Mouse (Mus musculus) midbrain, embryonic 14.5 days (tissue): ENCODE results near the gene Cdca8. TPM values are rescaled to one million over a fixed set of nuclear protein-coding genes. Genes with fewer than 3 reads are reported as not detected.
A peak's percentile ranks its signal among the peaks of the same experiment; 100 is the strongest.

Experiments
- ATAC-seq: fragments of 200-750 bp; cut with Nextera tagmentation; 2 replicates; pipeline ENCODE4 v1.8.0; 2017; ENCODE audit warnings: moderate number of reproducible peaks, moderate library complexity; ENCODE audit not compliant: low FRiP score, low TSS enrichment
- DNase-seq: peaks from one replicate; pipeline ENCODE4 v3.0.0-alpha.2; 2015
- H3K27ac ChIP-seq: fragments of 300-500 bp; sonication (generic); replicated peaks from 2 replicates; pipeline ENCODE4 v1.5.1; 2014; ENCODE audit warnings: mild to moderate bottlenecking, low read depth, low read length, moderate library complexity
- H3K27me3 ChIP-seq: fragments of 300-500 bp; sonication (generic); 2 replicates; pipeline ENCODE4 v1.6.1; 2014; ENCODE audit warnings: low read length, control low read depth, mixed read lengths; ENCODE audit not compliant: control insufficient read depth, insufficient read depth
- H3K36me3 ChIP-seq: fragments of 300-500 bp; sonication (generic); 2 replicates; pipeline ENCODE4 v1.6.1; 2014; ENCODE audit warnings: low read length, control low read depth; ENCODE audit not compliant: control insufficient read depth, insufficient read depth
- H3K4me1 ChIP-seq: fragments of 300-500 bp; sonication (generic); 2 replicates; pipeline ENCODE4 v1.6.1; 2014; ENCODE audit warnings: mild to moderate bottlenecking, antibody characterized with exemption, low read length, control low read depth; ENCODE audit not compliant: control insufficient read depth, insufficient read depth
- H3K4me2 ChIP-seq: fragments of 300-500 bp; sonication (generic); 2 replicates; pipeline ENCODE4 v1.6.1; 2014; ENCODE audit warnings: mild to moderate bottlenecking, low read length, moderate library complexity
- H3K4me3 ChIP-seq: fragments of 300-500 bp; sonication (generic); replicated peaks from 2 replicates; pipeline ENCODE4 v1.5.1; 2014; ENCODE audit warnings: low read depth, low read length
- H3K9ac ChIP-seq: fragments of 300-500 bp; sonication (generic); replicated peaks from 2 replicates; pipeline ENCODE4 v1.6.1; 2014; ENCODE audit warnings: mild to moderate bottlenecking, low read length, moderate library complexity
- H3K9me3 ChIP-seq: fragments of 300-500 bp; sonication (generic); 2 replicates; pipeline ENCODE4 v1.6.1; 2016; ENCODE audit warnings: low read length, control low read depth, mixed read lengths; ENCODE audit not compliant: control insufficient read depth
- WGBS: fragments of 180-500 bp; shearing (Covaris S2); extraction: QIAGEN DNeasy Blood & Tissue Kit; methylation state at CpG from one replicate; pipeline ENCODE4 v1.1.7; 2014; 5-methylcytosine and 5-hydroxymethylcytosine counted together
- polyA plus RNA-seq: library from polyadenylated mRNA; unstranded; fragments of >200 nt; fragmentation: Nextera tagmentation; extraction: Ambion mirVana; gene quantifications from 2 replicates; pipeline ENCODE4 v1.2.1, GENCODE M21; 2014

Cdca8 gene
- polyA plus RNA-seq, 1 experiment from 2014 or later: 34.7 TPM

DNA sequence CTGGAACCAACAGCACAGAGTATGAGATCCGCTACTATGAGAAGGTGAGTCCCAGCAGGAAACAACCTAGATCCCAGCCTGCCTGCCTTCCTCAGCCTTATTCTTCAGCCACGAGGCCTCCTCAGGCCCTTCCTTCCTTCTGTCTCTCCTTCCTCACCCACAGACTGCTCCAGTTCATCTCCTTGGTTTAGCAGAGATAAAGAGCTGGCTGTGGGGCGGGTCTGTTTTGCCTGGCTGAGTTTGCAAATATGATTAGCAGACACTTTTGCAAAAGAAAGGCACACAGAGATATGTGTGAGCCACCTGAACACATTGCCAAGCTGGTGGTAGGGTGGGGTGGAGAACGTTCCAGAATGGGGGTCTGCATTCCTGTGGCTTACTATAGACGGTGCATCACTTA lies 39.2 kb downstream of the Cdca8 start:
- Histone ChIP-seq H3K27ac (no peak overlapping the region), H3K27me3 (peaks cover 13% of the 10 kb centered on the region), H3K9me3 (no peaks in the 10 kb centered on the region), H3K4me3 (no peak overlapping the region), H3K4me2 (no peak overlapping the region), H3K9ac (no peak overlapping the region), H3K4me1 (peaks cover 22% of the 10 kb centered on the region), H3K36me3 (no peaks in the 10 kb centered on the region)
- DNase-seq (no peak), ATAC-seq (no peak)
- WGBS: 57% methylated on average over 5 of the region's 5 CpGs

DNA sequence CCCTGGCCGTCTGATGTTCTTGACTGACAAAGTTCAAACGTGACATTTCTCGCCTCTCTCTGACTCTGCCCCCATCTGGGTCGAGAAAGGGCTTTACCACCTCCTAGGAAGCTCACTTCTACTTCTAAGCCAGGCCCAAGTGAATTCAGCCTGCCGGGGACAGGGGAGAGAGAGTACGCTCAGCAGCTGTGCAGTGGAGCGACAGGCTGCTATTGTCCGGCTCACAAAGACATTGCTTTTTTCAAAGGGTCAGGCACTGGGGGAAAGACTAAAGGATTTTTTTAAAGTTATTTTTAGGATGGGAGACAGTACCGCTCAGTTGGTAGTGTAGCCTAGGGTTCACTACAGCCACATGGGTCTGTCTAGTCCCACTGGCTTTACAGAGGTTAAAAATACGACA lies 40.7 kb downstream of the Cdca8 start:
- no peak for ATAC-seq
- no peak overlapping the region for H3K4me3 ChIP-seq
- 5% methylated on average over 10 of the region's 10 CpGs for WGBS
- DNase-seq: peak; percentile 47
- H3K27ac ChIP-seq: 0 out of 2 replicates have a peak overlapping the region, but pooled peaks have one; percentile 32
- H3K27me3 ChIP-seq: peaks cover 19% of the 10 kb centered on the region
- no peaks in the 10 kb centered on the region for H3K9me3 ChIP-seq
- no peak overlapping the region for H3K4me2 ChIP-seq
- no peak overlapping the region; the same call in 1 of the 2 replicates for H3K9ac ChIP-seq
- peaks cover 27% of the 10 kb centered on the region for H3K4me1 ChIP-seq
- H3K36me3 ChIP-seq: no peaks in the 10 kb centered on the region

DNA sequence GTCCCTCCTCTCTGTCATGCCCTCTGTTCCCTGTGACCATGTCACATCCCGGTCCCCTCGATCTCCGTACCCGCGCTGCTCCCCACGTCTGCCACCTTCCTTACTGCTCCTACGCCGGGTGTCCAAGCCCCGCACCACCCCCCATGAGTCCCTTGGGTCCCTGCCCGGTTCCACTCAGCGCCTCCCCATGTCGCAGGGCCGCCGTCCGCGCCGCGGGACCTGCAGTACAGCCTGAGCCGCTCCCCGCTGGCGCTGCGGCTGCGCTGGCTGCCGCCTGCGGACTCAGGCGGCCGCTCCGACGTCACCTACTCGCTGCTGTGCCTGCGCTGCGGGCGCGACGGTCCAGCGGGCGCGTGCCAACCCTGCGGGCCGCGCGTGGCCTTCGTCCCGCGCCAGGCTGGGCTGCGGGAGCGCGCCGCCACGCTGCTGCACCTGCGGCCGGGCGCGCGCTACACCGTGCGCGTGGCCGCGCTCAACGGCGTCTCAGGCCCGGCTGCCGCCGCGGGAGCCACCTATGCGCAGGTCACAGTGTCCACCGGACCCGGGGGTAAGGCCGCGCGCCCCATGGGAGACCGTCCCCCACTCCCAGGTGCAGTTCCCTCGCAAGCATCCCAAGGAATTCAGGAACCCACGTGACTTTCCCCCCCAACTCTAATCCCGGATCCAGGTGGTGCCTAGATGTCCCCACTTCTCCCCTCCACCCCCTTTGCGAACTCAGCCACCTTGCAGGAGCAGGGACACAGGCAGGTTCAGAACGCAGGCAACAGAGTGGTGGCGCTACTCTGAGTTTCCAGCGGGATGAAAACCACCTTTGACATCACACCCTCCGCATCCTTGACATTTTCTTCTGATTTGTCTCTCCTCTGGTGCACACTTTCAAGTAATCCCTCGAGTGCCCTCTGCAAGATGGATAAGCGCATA lies 44.3 kb downstream of the Cdca8 start:
- peak; percentile 80 for ATAC-seq

DNA sequence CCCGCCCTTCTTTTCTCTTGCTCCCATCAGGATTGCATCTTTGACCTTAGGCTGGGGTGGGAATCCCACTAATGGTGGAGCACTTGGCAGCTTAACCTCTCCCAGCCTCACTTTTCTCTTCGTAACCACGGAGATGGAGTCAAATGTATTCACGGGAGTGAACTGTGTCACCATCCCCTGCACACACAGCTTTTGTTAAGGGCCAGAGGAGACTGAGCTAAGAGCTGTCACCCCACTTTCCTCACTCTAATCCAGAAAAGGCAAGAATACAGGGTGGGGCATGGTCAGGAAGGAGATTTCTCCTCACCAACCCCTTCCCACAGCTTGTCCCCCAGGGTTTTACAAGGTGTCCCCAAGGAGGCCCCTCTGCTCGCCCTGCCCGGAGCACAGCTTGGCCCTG lies 45.3 kb downstream of the Cdca8 start:
- 18% methylated on average over 6 of the region's 6 CpGs for WGBS
- H3K36me3 ChIP-seq: no peaks in the 10 kb centered on the region
- no peak overlapping the region for H3K27ac ChIP-seq
- no peaks in the 10 kb centered on the region for H3K9me3 ChIP-seq
- ATAC-seq (no peak; the same call in 1 of the 2 replicates), DNase-seq (no peak)
- peak overlapping the region; percentile 45; the same call in 1 of the 2 replicates for H3K4me3 ChIP-seq
- no peak overlapping the region for H3K9ac ChIP-seq
- H3K4me1 ChIP-seq: peaks cover 15% of the 10 kb centered on the region
- peak overlapping the region; percentile 78 for H3K4me2 ChIP-seq
- H3K27me3 ChIP-seq: peaks cover 19% of the 10 kb centered on the region

More for the DNA sequence above, 44.3 kb downstream of the Cdca8 start:
- peak; percentile 86 for DNase-seq
- H3K27ac ChIP-seq: peak overlapping the region; percentile 13; the same call in 1 of the 2 replicates
- H3K36me3 ChIP-seq: no peaks in the 10 kb centered on the region
- peak overlapping the region; percentile 68 for H3K9ac ChIP-seq
- H3K27me3 ChIP-seq: peaks cover 19% of the 10 kb centered on the region
- H3K4me3 ChIP-seq: peak overlapping the region; percentile 45
- no peaks in the 10 kb centered on the region for H3K9me3 ChIP-seq
- peak overlapping the region; percentile 78 for H3K4me2 ChIP-seq
- WGBS: 1% methylated on average over 83 of the region's 83 CpGs
- H3K4me1 ChIP-seq: peaks cover 21% of the 10 kb centered on the region

DNA sequence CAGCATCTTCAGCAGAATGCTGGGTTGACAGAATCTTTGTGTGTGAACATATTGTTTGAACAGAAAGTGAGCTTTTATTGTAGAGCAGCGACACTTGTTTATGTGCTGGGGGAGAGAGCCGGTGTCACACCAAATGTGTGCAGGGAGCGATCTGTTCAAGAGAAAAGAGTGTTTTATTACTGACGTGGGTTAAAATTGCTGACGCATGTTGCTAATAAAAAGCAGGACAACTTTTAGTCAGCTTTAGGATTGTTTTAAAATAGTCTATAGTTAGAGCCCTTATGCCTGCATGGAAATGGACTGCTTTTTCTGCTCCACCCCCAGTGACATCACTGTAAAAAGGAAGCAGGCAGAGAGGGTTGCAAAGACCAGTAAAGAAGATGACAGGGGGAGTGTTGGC lies 48.3 kb downstream of the Cdca8 start:
- no peak overlapping the region for H3K9ac ChIP-seq
- H3K27me3 ChIP-seq: peaks cover 11% of the 10 kb centered on the region
- 85% methylated on average over 5 of the region's 5 CpGs for WGBS
- no peak for DNase-seq
- H3K36me3 ChIP-seq: no peaks in the 10 kb centered on the region
- no peak overlapping the region for H3K4me2 ChIP-seq
- no peak for ATAC-seq
- H3K27ac ChIP-seq: no peak overlapping the region
- no peaks in the 10 kb centered on the region for H3K9me3 ChIP-seq
- H3K4me3 ChIP-seq: no peak overlapping the region
- H3K4me1 ChIP-seq: peaks cover 5% of the 10 kb centered on the region; the same call in 1 of the 2 replicates

DNA sequence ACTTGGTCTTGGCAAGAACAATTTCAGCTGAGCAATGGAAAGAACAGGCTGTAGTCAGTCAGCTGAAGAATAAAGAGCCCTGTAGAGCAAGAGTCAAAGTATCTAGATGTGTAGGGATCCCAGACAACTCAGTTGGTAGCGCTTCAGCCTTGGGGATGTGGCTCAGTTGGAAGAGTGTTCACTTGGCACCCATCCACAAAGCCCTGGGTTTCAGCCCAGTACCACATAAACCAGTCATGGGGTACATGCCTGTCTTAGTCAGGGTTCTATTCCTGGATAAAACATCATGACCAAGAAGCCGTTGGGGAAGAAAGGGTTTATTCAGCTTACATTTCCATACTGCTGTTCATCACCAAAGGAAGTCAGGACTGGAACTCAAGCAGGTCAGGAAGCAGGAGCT lies 49.2 kb downstream of the Cdca8 start:
- no peak overlapping the region for H3K27ac ChIP-seq
- H3K4me1 ChIP-seq: peaks cover 5% of the 10 kb centered on the region; the same call in 1 of the 2 replicates
- ATAC-seq: no peak
- H3K36me3 ChIP-seq: no peaks in the 10 kb centered on the region
- 85% methylated on average over 2 of the region's 2 CpGs for WGBS
- H3K9me3 ChIP-seq: no peaks in the 10 kb centered on the region
- DNase-seq: no peak
- peaks cover 6% of the 10 kb centered on the region; the same call in 1 of the 2 replicates for H3K27me3 ChIP-seq
- no peak overlapping the region for H3K4me2 ChIP-seq
- H3K4me3 ChIP-seq: no peak overlapping the region
- no peak overlapping the region for H3K9ac ChIP-seq

DNA sequence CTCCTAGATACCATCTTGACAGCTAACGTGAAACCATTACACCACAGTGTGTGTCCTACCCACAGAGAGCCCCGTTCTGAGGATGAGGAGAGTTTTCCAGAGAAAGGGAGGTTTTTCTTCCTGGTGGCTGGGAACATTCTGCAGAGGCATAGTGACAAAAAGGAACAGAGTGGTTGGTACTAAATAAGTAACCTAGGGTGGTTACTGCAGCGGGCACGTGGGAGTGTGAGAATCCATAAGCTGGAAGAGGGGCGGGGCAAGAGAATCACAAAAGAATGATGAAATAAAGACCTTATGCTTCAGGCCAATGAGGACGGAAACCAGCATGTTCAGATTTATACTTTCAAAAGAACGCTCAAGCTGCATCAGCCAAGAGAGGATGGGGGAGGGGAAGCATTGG lies 50.4 kb downstream of the Cdca8 start:
- DNase-seq (no peak), ATAC-seq (no peak)
- H3K4me1 ChIP-seq: peaks cover 1% of the 10 kb centered on the region; the same call in 1 of the 2 replicates
- H3K27ac ChIP-seq: no peak overlapping the region
- H3K4me3 ChIP-seq: no peak overlapping the region
- H3K4me2 ChIP-seq: no peak overlapping the region
- H3K9ac ChIP-seq: no peak overlapping the region
- H3K9me3 ChIP-seq: no peaks in the 10 kb centered on the region
- H3K36me3 ChIP-seq: no peaks in the 10 kb centered on the region
- H3K27me3 ChIP-seq: no peaks in the 10 kb centered on the region
- WGBS: 61% methylated on average over 7 of the region's 7 CpGs

DNA sequence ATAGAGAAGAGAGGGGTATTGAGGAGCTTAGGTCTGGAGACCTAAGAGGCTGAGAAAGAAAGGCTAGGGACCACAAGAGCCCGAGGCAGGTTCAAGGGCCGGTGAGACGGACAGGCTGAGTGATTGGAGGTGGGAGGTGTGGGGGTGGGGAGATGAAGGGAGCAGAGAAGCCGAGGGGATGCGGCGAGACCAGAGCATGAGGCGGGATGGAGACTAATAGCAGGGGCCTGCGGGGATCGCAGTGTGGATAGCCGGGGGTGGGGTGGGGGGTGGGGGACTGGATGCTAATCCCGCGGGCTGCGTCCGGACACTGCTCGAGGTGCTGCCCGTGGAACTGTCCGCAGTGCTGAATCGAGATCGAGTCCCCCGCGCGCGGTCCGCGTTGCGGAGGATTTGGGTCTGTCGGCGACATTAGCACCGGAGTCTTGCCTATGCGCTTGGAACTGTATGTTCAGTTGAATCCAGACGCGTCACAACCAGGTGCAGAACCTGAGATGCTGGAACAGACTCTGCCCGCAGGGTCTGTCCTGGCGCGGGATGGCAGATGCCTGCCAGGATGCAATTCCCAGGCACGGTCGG lies 56.9 kb downstream of the Cdca8 start:
- H3K36me3 ChIP-seq: no peaks in the 10 kb centered on the region
- ATAC-seq: peak; percentile 36; the same call in 1 of the 2 replicates
- H3K4me1 ChIP-seq: peaks cover 3% of the 10 kb centered on the region; the same call in 1 of the 2 replicates
- under 1% methylated on average over 37 of the region's 37 CpGs for WGBS
- peak overlapping the region; percentile 72 for H3K27ac ChIP-seq
- H3K4me2 ChIP-seq: peak overlapping the region; percentile 58
- no peaks in the 10 kb centered on the region for H3K27me3 ChIP-seq
- peak overlapping the region; percentile 49 for H3K4me3 ChIP-seq
- no peaks in the 10 kb centered on the region for H3K9me3 ChIP-seq
- peak; percentile 66 for DNase-seq
- H3K9ac ChIP-seq: peak overlapping the region; percentile 51
